Mouse (Mus musculus) retina, postnatal 7 days (tissue): ENCODE measurements around the gene D5Ertd579e.
"Not testable (repeated sequence)": the region's sequence is repeated elsewhere in the genome, so short reads cannot be mapped to it uniquely, and the experiment has no call there.

Experiments used
- DNase-seq: peaks from one replicate; pipeline ENCODE4 v3.0.0-alpha.2; 2012; ENCODE audit warnings: low read depth, low spot score

D5Ertd579e gene

GRCm38 (mm10) chr5:36683586-36683985, 12.2 kb downstream of the D5Ertd579e start:
- no peak for DNase-seq

GRCm38 (mm10) chr5:36681219-36681618, 14.6 kb downstream of the D5Ertd579e start:
- no peak for DNase-seq

GRCm38 (mm10) chr5:36679918-36680598, 15.8 kb downstream of the D5Ertd579e start:
- DNase-seq: no peak

- no peak for DNase-seq
Observed at GRCm38 (mm10) chr5:36678799-36679198, 17.0 kb downstream of the D5Ertd579e start.

GRCm38 (mm10) chr5:36677907-36678306, 17.9 kb downstream of the D5Ertd579e start:
- DNase-seq: no peak

- DNase-seq: no peak
Observed at GRCm38 (mm10) chr5:36675466-36675865, 20.4 kb downstream of the D5Ertd579e start.

- no peak for DNase-seq
Observed at GRCm38 (mm10) chr5:36674658-36675433, 21.0 kb downstream of the D5Ertd579e start.

GRCm38 (mm10) chr5:36669021-36670008, 26.5 kb downstream of the D5Ertd579e start:
- DNase-seq: no peak

- no peak for DNase-seq
Observed at GRCm38 (mm10) chr5:36668572-36668971, 27.3 kb downstream of the D5Ertd579e start.

- not testable (repeated sequence) for DNase-seq
Observed at GRCm38 (mm10) chr5:36667986-36668385, 27.8 kb downstream of the D5Ertd579e start.

- no peak for DNase-seq
Observed at GRCm38 (mm10) chr5:36667165-36667564, 28.7 kb downstream of the D5Ertd579e start.

GRCm38 (mm10) chr5:36666699-36667098, 29.1 kb downstream of the D5Ertd579e start:
- DNase-seq: not testable (repeated sequence)

GRCm38 (mm10) chr5:36663329-36663728, 32.5 kb downstream of the D5Ertd579e start:
- no peak for DNase-seq

- DNase-seq: peak; percentile 30
Observed at GRCm38 (mm10) chr5:36660977-36661760, 34.7 kb downstream of the D5Ertd579e start.

GRCm38 (mm10) chr5:36625612-36626011, 70.2 kb downstream of the D5Ertd579e start:
- DNase-seq: no peak

GRCm38 (mm10) chr5:36623670-36624069, 72.2 kb downstream of the D5Ertd579e start:
- no peak for DNase-seq

- DNase-seq: no peak
Observed at GRCm38 (mm10) chr5:36621058-36621449, 74.8 kb downstream of the D5Ertd579e start.

GRCm38 (mm10) chr5:36620409-36621057, 75.3 kb downstream of the D5Ertd579e start:
- no peak for DNase-seq

- no peak for DNase-seq
Observed at GRCm38 (mm10) chr5:36618890-36619289, 76.9 kb downstream of the D5Ertd579e start.

- DNase-seq: no peak
Observed at GRCm38 (mm10) chr5:36618356-36618755, 77.5 kb downstream of the D5Ertd579e start.
